Mouse (Mus musculus) adrenal gland, postnatal 4 days (tissue): Measurements from ENCODE around the gene Kdm6b. TPM values are rescaled to one million over a fixed set of nuclear protein-coding genes. Genes with fewer than 3 reads are reported as not detected.

Experiments used
- DNase-seq, 2 experiments: peaks; one replicate each; pipeline ENCODE4 v3.0.0; 2021 to 2022; ENCODE audit warnings: low spot score in 2 of 2, mixed read lengths in 2 of 2
- total RNA-seq, 2 experiments: library from RNA; stranded (reverse); gene quantifications; 2 replicates each; pipeline ENCODE4 v1.2.3; 2021

Gene Kdm6b
- total RNA-seq, 2 experiments from 2014 or later = 48.7 to 52.5 TPM

DNA sequence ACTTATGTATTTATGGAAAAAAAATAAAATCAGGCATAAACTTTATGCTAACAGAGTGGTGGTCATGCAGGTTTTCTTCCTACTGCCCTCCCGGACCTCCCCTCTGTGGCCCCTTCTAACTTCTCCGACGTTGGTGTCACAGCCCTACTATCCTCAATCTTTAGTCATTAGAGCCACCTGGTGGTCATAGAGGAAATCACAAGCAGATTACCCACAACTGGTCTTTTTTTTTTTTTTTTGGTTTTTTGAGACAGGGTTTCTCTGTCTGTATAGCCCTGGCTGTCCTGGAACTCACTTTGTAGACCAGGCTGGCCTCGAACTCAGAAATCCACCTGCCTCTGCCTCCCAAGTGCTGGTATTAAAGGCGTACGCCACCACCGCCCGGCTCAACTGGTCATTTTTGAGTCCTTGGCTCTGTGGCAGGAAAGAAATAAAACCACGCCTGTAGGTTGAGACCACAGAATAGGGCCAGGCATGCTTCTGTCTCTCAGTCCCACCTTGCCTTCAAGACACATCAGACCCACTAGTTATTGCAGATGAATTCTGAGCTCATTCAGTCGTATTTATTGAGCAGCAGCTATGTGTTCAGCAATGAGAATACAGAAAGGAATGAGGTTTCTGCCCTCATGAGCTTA lies 23.0 kb downstream of the Kdm6b start:
- no peak for DNase-seq

DNA sequence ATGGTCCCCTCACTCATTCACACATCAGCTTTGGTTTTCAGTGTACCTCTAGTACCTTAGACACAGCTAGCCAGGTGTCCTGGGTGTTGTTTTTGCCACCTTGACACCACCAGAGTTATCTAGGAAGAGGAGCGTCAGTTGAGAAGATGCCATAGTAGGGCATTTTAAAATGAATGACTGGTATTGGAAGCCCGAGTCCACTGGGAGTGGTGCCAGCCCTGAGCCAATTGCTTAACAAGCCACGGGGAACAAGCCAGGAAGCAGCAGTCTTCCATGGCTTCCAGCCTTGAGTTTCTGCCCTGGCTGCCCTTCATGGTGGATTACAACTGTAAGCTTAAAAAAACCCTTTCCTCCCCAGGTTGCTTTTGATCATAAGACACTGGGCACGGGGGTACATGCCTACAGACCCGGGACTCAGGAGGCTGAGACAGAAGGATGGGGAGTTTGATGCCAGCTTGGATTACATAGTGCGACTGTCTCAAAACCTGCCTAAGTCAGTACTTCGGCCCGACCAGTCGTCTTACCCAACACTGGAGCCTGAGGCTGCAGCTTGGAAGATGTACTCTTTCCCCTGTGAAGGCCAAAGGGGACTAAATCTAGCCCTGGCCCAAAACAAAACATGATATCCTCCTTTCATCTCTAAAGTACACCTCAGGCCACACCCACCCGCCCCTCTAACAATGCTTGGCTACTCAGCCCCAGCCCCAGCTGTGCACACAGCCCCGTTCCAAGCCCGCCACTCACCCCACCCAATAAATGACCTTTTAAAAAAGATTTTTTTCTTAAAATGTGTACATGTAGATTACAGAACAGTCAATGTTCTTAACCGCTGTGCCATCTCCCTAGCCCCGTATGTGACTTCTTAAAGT lies 23.7 kb downstream of the Kdm6b start:
- DNase-seq = no peak

DNA sequence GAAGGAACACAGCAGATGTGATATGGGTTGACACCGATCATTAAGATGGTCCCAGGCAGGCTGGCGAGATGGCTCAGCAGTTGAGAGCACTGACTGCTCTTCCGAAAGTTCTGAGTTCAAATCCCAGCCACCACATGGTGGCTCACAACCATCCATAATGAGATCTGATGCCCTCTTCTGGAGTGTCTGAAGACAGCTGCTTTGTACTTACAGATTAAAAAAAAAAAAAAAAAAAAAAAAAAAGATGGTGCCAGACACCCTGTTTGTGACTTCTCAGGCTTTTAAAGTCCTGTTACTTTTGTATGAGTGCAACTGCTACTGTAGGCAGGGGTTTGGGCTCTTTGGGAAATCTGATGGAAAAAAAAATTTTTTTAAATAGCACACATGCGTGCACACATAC lies 24.8 kb downstream of the Kdm6b start:
- DNase-seq = no peak

DNA sequence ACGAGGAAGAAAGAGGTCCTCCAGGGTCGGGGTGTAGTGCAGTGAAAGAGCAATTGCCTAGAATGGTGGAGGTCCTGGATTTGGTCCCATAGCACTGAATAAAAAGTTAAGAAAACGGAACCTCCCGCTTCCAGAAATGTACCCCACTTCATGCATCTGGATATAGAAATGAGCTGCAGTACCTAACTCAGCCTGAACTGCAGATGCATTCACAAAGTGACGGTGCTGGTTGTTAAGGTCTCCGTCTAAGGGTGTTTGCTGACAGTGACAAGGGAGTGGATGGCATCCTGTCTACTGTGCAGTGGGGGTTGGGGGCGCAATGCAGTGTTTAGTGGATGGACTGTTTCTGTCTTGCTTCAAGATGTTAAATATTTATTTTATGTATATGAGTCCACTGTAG lies 26.7 kb downstream of the Kdm6b start:
- DNase-seq = no peak

DNA sequence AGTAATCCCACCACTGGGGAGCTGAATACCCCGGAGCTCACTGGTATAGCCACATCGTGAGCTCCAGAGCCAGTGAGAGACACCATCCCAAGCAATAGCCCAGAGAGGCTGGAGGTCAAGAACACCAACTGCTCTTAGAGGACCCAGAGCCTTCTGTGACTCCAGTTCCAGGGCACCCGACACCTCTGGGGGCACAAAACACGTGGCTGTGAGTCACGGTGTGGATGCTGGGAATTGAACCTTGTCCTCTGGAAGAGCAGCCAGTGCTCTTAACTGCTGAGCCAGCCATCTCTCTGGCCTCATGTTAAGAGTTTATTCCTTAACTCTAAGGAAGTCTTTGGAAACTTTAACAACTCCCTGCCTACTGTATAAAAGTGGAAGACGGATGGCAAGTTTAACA lies 28.5 kb downstream of the Kdm6b start:
- DNase-seq = no peak

DNA sequence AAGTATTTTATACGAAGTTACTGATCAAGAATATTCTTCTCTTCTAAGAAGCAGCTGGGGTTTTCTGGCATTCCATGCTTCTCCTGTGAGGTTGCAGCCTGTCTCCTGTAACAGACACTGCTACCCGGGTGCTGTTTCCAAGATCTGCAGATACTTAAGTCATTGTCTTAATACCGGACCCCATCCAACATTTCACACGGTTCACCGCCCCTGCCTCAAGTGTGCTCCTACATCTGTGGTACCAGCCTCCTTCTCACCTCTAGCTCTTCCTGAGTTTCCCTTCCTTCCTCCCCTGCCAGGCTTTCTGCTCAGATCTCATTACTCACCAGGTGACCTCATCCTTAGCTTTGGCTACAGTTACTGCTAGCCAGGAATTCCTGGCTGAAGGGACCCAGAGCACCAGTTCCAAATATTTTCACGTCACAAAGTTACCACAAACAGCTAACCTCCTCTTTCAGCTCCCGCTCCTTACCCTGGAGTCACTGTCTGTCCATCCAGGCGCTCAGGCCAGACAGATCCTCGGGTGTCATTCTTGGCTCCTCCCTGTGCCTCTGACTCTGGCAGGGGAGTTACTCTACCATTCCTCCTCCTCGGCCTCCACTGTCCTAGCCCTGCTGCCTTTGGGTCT lies 30.9 kb downstream of the Kdm6b start:
- DNase-seq = no peak

DNA sequence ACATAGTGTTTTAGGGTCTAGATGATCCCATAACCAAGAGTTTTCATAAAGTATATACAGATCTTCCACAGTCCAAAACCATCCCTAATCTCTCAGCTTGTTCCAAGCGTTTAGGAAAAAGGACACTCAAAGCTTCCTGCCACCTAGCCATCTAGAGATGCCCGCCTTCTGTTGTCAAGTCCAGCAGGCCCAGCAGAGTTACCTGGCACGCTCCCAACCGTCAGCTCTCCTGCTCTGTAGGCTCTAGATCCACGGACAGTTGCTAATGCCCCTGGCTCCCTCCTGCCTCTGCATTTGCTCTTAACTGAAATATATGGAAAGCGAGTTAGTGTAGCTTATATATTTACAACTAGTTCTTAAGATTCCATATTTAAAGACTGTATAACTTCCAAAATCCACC lies 32.1 kb downstream of the Kdm6b start:
- DNase-seq = no peak

DNA sequence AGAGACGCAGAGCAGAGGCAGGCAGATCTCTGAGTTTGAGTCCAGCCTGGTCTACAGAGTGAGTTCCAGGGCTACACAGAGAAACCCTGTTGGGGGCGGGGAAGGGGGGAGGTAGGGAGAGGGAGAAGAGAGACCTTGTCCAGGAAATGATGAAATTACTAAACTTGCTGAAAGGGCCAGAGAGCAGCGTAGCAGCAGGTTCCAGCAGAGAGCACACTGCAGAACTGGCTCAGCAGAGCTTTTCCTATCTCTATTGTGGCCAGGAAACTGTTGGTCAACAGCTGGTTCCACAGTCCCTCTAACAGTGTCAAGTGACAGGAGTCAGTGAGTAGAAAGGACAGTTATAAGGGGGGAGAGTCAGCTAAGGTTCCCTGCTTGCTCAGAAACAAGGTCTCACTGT lies 33.9 kb downstream of the Kdm6b start:
- no peak for DNase-seq

DNA sequence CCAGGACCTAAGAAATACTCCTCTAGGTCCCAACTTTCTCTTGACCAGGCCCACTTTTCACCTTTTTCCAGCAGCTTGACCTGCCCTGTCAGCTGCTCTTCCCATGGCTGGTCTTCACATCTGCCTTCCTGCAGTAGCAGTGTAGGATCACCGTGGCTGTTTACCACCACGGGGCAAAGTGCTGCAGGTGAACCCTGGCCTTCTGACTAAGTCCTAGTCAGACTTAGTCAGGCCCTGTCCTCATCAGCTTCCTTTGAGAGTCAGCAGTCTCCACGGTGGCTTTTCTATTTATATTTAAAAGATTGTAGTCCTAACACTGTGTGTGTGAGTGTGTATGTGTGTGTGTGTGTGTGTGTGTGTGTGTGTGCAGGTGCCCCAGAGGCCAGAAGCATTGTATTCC lies 35.7 kb downstream of the Kdm6b start:
- no peak for DNase-seq

DNA sequence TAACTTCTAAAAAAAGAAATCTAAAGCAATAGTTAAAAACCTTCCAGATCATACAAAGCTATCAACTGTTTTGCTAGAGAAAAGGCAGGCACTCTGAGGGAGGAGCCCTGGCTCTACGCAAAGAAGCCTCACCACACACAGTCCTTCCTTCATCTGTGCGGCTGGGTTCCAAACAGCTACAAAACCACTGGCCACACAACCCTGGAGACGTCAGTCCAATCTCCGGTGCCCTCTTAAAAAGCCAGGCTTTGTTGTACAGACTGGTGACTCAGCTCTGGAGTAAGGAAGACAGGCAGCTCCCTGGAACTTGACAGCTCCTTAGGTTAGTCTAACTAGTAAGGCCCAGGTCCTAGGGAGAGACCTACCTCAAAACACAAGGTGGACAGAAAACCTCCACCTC lies 37.8 kb downstream of the Kdm6b start:
- no peak for DNase-seq

DNA sequence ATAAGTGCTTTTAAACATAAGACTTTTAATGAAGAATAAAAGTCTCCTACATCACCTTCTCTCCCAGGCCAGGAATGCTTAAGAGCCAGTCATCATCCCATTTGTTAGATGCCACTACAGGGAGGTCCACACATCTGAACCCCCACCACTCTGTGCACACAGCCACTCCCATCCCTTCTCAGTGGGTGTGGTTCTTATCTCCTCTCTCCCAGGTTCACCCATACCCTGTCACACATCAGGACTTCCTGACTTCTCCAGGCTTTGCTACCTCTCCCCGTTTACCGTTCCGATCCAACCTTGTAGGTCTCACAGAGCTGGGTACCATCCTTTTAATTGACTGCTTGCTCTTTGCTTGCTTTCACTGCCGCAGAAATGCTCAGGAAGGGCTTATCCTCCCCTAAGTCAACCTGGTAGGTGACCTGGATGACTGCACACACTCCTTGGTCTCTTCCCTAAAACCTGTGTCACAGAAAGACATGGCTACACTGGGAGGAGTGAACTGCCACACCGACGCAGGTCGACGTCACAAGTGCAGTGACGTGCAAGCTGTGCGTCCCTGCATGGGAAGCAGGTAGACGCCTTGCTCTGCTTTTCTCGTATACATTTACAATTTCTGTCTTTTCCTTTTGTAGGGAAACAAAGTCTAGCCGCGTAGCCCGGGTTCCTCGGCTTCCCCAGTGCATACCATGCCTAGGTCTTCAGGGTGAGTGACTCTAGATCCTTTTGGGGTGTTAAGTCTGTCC lies 40.1 kb downstream of the Kdm6b start:
- no peak for DNase-seq

DNA sequence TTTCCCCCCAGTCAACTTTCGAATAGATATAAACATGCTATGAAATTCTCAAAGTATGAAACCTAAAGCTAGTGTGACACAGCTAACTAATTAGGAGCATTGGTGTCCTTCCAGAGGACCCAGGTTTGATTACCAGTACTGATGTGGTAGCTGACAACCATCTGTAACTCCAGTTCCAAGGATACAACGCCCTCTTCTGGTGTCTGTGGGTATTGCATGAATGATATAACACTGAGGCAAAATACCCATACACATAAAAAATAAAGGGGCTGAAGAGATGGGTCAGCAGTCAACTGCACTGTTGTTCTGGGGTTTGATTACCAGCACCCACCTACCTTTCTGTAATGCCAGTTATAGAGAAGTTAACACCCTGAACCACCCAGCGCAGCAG lies 40.7 kb downstream of the Kdm6b start:
- DNase-seq = no peak

DNA sequence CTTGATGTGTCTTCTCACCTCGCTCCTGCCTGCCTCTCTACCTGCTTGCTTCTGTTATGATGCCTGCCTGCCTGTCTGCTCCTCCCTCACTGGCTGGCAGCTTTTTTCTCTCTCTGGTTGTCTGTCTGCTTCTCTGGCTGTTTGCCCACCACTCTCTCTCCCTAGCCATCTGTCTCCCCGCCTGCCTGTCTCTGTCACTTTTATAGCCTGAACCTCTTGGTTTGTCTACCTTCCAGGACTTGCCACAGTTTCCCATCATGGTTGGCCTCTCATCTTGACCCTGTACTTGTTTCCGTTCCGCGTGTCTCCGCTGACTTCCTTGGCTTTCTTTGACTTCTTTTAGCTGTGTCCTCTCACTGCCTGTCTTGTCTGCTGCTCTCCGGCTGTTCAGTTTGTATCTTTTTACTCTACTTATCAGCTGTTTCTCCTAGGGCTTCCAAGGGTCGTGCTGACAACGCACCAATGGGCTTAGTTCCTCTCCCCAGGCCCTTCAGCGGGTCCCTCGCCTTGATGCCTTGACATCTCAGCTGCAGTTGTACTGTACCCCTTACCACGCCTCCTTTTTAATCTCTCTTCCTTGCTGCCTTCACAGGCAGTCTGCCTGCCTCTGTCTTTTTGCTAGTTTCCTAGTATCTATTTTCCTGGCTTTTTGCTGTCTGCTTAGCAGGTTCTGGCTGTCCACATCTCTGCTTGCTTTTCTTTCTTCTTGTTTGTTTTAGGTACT lies 41.3 kb downstream of the Kdm6b start:
- no peak for DNase-seq

DNA sequence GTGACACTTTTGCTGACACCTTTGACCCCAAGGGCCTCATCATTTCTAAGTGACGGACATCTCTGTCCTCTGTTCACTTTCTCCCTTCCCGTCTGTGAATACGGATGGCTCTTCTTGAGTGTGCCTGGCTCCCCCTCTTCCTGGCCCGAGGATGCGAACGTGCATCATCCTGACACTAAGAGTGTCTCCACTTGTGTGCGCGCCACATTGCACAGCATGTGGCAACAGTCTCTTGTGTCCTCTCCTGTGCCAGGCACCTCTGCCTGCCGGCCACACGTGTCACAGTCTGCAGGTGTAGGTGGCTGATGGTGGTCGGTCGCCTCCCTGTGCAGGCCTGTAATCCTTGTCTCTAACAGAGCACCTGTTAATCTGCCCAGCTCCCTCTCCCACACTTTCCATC lies 41.9 kb downstream of the Kdm6b start:
- DNase-seq = no peak

DNA sequence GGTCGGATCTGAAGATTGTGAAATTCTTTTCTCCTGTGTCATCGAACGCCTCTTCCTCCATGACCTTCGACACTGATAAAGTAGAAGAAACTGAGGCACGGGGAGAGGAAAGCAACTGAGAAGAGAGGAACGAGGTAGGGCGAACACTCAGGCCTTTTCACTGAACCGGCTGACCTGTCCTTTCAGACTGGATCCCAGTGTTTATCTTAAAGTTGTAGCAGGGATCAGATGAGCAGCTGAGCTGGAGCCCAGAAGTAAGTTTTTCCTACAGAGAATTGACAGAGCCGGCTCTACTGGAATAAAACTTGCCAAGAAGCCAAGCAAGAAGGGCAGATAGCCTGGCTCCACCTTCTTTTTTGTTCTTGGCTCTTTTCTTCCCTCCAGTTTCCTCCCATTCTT lies 42.7 kb downstream of the Kdm6b start:
- DNase-seq = no peak

DNA sequence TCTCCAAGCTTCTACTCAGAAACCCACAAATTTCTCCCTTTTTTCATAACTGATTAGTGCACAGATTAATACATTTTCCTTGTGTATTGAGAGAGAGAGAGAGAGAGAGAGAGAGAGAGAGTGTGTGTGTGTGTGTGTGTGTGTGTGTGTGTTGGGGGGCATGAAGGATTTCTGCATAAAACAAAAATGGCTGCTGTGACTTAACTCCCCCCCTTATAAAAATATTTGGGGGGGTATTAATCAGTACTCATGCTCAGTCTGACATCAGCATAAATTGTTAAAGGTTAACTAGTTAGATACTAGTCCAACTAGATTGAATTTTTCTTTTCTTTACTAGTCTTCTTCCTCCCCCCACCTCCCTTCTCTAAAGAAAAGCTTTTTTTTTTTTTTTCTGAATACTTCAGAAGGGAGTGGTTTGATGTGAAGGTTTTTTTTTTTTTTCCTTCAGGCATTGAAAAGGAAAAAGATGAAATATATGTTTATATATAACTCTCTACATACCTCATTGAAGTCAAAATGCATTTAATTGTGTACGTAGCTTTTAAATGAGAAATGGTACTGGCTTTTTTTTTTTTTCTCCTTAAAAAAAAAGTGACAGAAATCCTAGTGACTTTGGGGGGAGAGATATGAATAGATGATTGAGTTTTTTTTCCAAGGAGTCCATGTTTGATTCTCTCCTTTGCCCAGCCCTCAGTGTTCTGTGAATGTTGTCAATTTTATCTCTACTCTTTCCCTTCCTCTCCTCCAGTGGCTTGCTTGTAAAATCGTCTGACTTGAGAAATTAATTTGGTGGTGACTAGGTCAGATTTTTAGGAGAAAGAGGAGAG lies 43.3 kb downstream of the Kdm6b start:
- no peak for DNase-seq

DNA sequence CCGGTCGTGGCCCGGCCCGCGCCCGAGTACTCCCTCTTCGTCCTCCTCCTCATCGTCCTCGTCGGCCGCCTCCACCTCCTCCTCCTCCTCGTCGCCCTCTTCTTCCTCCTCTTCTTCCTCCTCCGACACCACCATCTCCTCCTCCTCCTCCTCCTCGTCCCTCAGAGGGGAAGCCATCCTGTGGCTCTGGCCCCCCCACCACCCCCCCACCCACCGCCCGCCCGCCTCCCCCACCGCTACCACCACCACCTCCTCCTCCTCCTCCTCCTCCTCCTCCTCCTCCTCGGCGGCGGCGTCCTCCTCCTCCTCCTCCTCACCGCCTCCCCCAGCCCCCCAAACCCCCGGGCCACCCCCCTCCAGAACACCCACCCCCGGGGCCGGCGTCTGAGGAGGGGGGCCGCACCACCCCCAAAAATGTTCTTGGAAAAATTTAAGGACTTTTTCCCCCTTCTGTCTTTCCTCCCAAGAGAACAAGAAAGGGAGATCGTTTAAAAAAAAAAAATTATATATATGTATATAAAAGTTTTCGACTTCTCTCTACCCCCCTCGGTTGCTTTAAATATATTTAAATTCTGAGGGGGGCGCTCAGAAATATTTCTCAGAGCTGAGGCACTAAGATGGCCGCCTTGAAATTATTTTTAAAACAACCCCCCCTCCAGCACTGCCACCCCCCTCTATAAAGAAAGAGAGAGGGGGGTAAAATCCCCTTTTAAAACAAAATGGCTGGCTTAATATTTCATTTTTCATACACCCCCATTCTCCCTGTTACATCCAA lies 44.1 kb downstream of the Kdm6b start, which contains the start of gene Chd3:
TSS of gene Chd3 (minus strand) at position 192 of the 775 bp plus-strand sequence.
- no peak for DNase-seq

DNA sequence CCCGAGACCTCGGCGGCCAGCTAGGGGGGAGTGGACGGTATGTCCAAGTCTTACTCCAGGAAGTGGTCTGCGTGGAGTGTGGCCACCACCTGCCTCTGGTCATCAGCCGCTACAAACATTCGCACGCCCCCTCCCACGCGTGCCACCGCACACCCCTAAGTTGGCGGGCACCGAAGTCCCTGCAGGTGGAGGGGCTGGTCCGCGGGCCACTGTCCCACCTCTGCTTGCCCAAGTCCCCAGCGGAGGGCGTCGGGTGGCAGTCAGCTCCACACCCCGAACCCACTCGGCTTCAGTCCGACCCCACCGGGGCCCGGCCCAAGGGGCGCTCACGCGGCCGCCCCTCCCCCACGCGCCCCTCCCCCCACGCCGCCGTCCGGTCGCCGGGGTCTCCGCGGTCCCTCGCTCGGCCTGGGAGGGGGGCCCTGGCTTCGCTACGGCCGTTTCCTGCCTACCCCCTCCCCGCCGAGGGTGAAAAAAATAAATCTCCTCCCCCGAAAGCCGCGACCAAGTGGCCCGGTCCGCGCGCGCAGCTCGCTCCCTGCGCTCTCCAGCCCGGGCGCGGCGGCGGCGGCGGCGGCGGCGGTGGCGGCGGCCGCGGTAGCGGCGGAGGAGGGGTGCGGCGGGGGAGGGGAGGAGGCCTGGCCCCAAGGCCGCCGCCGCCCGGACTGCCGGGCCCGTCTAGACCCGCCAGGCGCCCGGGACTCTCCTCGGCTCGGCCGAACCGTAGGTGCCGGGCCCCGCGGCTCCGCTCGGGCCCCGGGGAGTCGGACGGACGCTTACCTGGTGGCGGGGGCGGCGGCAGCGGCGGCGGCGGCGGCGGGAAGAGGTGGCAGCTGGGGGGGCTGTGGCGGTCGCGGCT lies 44.9 kb downstream of the Kdm6b start:
- no peak for DNase-seq
